ENCODE assay signal across 29 mouse cellular contexts in the genomic region with DNA sequence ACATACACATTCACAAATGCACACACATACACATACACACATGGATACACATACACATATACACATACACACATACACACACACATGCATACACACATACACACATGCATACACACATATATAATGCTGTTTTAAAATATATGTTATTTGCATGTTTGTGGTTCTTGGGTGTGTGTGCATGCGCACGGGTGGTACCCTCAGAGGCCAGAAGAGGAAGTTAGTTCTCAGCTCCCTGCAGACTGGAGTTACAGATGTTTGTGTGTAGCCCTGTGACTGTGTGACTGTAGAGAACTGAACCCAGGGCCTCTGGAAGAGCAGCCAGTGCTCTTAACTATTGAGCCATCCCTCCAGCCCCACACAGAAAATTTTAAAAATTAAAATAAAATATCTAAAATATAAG. TPM values are rescaled to one million over a fixed set of nuclear protein-coding genes. Genes with fewer than 3 reads are reported as not detected.
DNase-seq lines count a peak whose midpoint lies in the region; ATAC-seq and TF ChIP-seq lines count a peak whose summit lies in the region.
"Had no signal": no experiment of that assay in that cellular context is flagged by ENCODE, and none has a peak within 500 bp of the region (broad histone marks: within the 10 kb centered on the region; RNA-seq: fewer than 3 reads in every experiment).

No protein-coding gene starts in this region.

- no peaks in the 10 kb centered on the region for H3K27me3 ChIP-seq in CH12.LX (replicated peaks)
- H3K27me3 ChIP-seq in forebrain, embryonic 14.5 days (replicated peaks; ENCODE audit: control insufficient read depth, insufficient read depth, low read length): no peaks in the 10 kb centered on the region
- H3K27me3 ChIP-seq: forebrain, embryonic 13.5 days; heart, embryonic 13.5 days; hindbrain, embryonic 13.5 days; intestine, embryonic 15.5 days; Patski had no signal

- no peak overlapping the region for H3K27ac ChIP-seq in CH12.LX (ENCODE audit: insufficient read depth, low read depth)
- H3K27ac ChIP-seq in forebrain, embryonic 14.5 days (ENCODE audit: low read depth, low read length): no peak overlapping the region
- H3K27ac ChIP-seq: forebrain, embryonic 10.5 days; forebrain, embryonic 13.5 days; heart, adult 2 months; heart, embryonic 10.5 days; heart, embryonic 13.5 days; hindbrain, embryonic 10.5 days; hindbrain, embryonic 13.5 days; intestine, embryonic 15.5 days had no signal

- peak; percentile 66 for ATAC-seq in granulocyte monocyte progenitor cell, adult 5-6 weeks (replicated peaks; ENCODE audit: poor library complexity, severe bottlenecking)
- ATAC-seq in neutrophil, adult 5-6 weeks (ENCODE audit: extremely low read depth, insufficient number of reproducible peaks, low FRiP score, poor library complexity, severe bottlenecking): peak; percentile 33; the same call in 1 of the 2 replicates
- no peak for ATAC-seq in forebrain, embryonic 14.5 days
- ATAC-seq: CD4-positive, CD25-positive, alpha-beta regulatory T cell, adult 4 months; forebrain, embryonic 13.5 days; forebrain, postnatal 0 days; hindbrain, embryonic 16.5 days; intestine, embryonic 15.5 days; Patski had no signal

- in situ Hi-C loops in CH12.LX (cut with MboI; ENCODE audit: low pct_ligation_motif_present, low pct_unique_long_range_greater_than_20kb, low sequenced_read_pairs): loop anchor here (25.0 kb wide), 1 partner anchor 157 kb away; no protein-coding TSS in a partner anchor

- H3K9me3 ChIP-seq in CH12.LX (replicated peaks; ENCODE audit: low read length): no peaks in the 10 kb centered on the region
- no peaks in the 10 kb centered on the region for H3K9me3 ChIP-seq in forebrain, embryonic 14.5 days (replicated peaks; ENCODE audit: control insufficient read depth, low read length)
- H3K9me3 ChIP-seq: forebrain, embryonic 13.5 days; heart, embryonic 10.5 days; hindbrain, embryonic 13.5 days; intestine, embryonic 15.5 days had no signal

- DNase-seq in heart, adult 11 months: peak; percentile 15
- DNase-seq in heart, postnatal 4 days: no peak
- DNase-seq in CH12.LX (ENCODE audit: extremely low read depth) (peak; percentile 43), liver (no peak)
- no peak for DNase-seq in forebrain, embryonic 14.5 days (ENCODE audit: low spot score)
- DNase-seq in layer of hippocampus, postnatal 25 days (ENCODE audit: extremely low spot score in 1 of 2, low spot score in 1 of 2): no peak
- DNase-seq: adrenal gland, adult 2 months; adrenal gland, postnatal 14 days; cerebellum, adult 11 months; cerebellum, adult 2 months; cerebellum, postnatal 10 days; cerebellum, postnatal 36 days; forebrain, postnatal 0 days; gastrocnemius, postnatal 25 days; heart, adult 2 months; heart, postnatal 14 days; kidney, adult 11 months had no signal

- no peak overlapping the region for H3K4me3 ChIP-seq in CH12.LX (replicated peaks in 1 of 3; ENCODE audit: low read depth in 2 of 3, low read length in 2 of 3, poor library complexity in 1 of 3)
- no peak overlapping the region for H3K4me3 ChIP-seq in forebrain, embryonic 14.5 days (ENCODE audit: low read depth, low read length)
- H3K4me3 ChIP-seq: forebrain, embryonic 10.5 days; forebrain, embryonic 13.5 days; heart, adult 2 months; heart, embryonic 10.5 days; heart, embryonic 13.5 days; hindbrain, embryonic 10.5 days; hindbrain, embryonic 13.5 days; intestine, embryonic 15.5 days had no signal

- H3K79me2 ChIP-seq in CH12.LX (replicated peaks; ENCODE audit: control insufficient read depth, extremely low read depth, insufficient read depth, poor library complexity, severe bottlenecking): no peaks in the 10 kb centered on the region

- H3K4me2 ChIP-seq in CH12.LX (ENCODE audit: insufficient read depth, low read depth, poor library complexity, severe bottlenecking): no peak overlapping the region
- no peak overlapping the region for H3K4me2 ChIP-seq in forebrain, embryonic 14.5 days (ENCODE audit: low read length)
- H3K4me2 ChIP-seq: forebrain, embryonic 13.5 days; heart, embryonic 13.5 days; hindbrain, embryonic 13.5 days; intestine, embryonic 15.5 days had no signal

- no peak for TF ChIP-seq EP300 in CH12.LX (IDR thresholded peaks at IDR 0.05; ENCODE audit: low read length)

- dilution Hi-C loops in CH12.LX (cut with MboI; ENCODE audit: extremely low pct_ligation_motif_present, extremely low pct_unique_long_range_greater_than_20kb, low sequenced_read_pairs): no loop called here

- TF ChIP-seq POLR2A in CH12.LX (IDR thresholded peaks at IDR 0.05; ENCODE audit: low read depth, low read length): no peak

- no peak for TF ChIP-seq RAD21 in CH12.LX (IDR thresholded peaks at IDR 0.05; ENCODE audit: low read depth, low read length)

- H3K4me1 ChIP-seq in CH12.LX (ENCODE audit: control insufficient read depth in 1 of 2, insufficient read depth in 2 of 2): 0 out of 4 replicates have a peak, but pooled peaks cover 0 to 3% of the 10 kb centered on the region in 2 experiments
- no peaks in the 10 kb centered on the region for H3K4me1 ChIP-seq in forebrain, embryonic 14.5 days (ENCODE audit: control insufficient read depth, insufficient read depth, low read length)
- H3K4me1 ChIP-seq: forebrain, embryonic 10.5 days; forebrain, embryonic 13.5 days; heart, embryonic 10.5 days; heart, embryonic 13.5 days; hindbrain, embryonic 10.5 days; hindbrain, embryonic 13.5 days; intestine, embryonic 15.5 days had no signal

- H3K9ac ChIP-seq in CH12.LX (ENCODE audit: insufficient read depth, low read depth): no peak overlapping the region
- H3K9ac ChIP-seq in forebrain, embryonic 14.5 days (ENCODE audit: low read length): no peak overlapping the region
- H3K9ac ChIP-seq: forebrain, embryonic 13.5 days; forebrain, postnatal 0 days; heart, embryonic 13.5 days; hindbrain, embryonic 13.5 days; intestine, embryonic 15.5 days had no signal

- 84% methylated on average over 2 of the region's 2 CpGs for WGBS in forebrain, embryonic 14.5 days

- H3K36me3 ChIP-seq in CH12.LX (replicated peaks in 1 of 2; ENCODE audit: control insufficient read depth in 1 of 2, insufficient read depth in 1 of 2, low read length in 1 of 2): no peaks in the 10 kb centered on the region
- no peaks in the 10 kb centered on the region for H3K36me3 ChIP-seq in forebrain, embryonic 14.5 days (ENCODE audit: control insufficient read depth, insufficient read depth, low read length)
- H3K36me3 ChIP-seq: forebrain, embryonic 10.5 days; heart, embryonic 10.5 days; heart, embryonic 13.5 days; hindbrain, embryonic 10.5 days; hindbrain, embryonic 13.5 days; intestine, embryonic 15.5 days had no signal

- no peak for TF ChIP-seq CTCF in CH12.LX (conservative IDR thresholded peaks at IDR 0.05 in 1 of 2, IDR thresholded peaks at IDR 0.05 in 1 of 2; ENCODE audit: low read depth in 2 of 2, low read length in 2 of 2)

TF ChIP-seq in CH12.LX, 34 proteins besides CTCF, POLR2A, EP300 and RAD21:
- no peak for TF ChIP-seq TBP (conservative IDR thresholded peaks at IDR 0.05; ENCODE audit: low read depth, low read length)
- TF ChIP-seq SIN3A (IDR thresholded peaks at IDR 0.05; ENCODE audit: low read length): no peak
- no peak for TF ChIP-seq MYC (IDR thresholded peaks at IDR 0.05; ENCODE audit: low read depth, low read length)
- no peak for TF ChIP-seq ZC3H11A (IDR thresholded peaks at IDR 0.05; ENCODE audit: low read depth, low read length)
- no peak for TF ChIP-seq SMC3 (IDR thresholded peaks at IDR 0.05; ENCODE audit: low read depth, low read length)
- TF ChIP-seq ZKSCAN1 (IDR thresholded peaks at IDR 0.05; ENCODE audit: borderline replicate concordance, low read depth, low read length): no peak
- TF ChIP-seq NELFE (IDR thresholded peaks at IDR 0.05; ENCODE audit: low read depth, low read length): no peak
- no peak for TF ChIP-seq UBTF (IDR thresholded peaks at IDR 0.05; ENCODE audit: low read depth, low read length)
- TF ChIP-seq JUN (IDR thresholded peaks at IDR 0.05; ENCODE audit: insufficient read depth, low read depth, low read length): no peak
- no peak for TF ChIP-seq HCFC1 (IDR thresholded peaks at IDR 0.05; ENCODE audit: low read depth, low read length)
- TF ChIP-seq RCOR1 (conservative IDR thresholded peaks at IDR 0.05; ENCODE audit: low read depth, low read length): no peak
TF ChIP-seq in CH12.LX: peak in this region for 0.

RNA-seq across cellular contexts. Expression of a gene that starts 29.0 kb away (rescaled TPM):
- 10 to 100 TPM; 47.4 to 47.9 TPM for total RNA-seq in heart, postnatal 4 days (2021)
- total RNA-seq in CH12.LX (2012; rRNA removed): 0.04 TPM in 2 replicates
- total RNA-seq in CH12.LX (2014; rRNA removed): 0.32 and 0.38 TPM in 2 replicates
- 0.80 and 1.1 TPM in 2 replicates for polyA plus RNA-seq in CH12.LX (2012; ENCODE audit: insufficient read length, low read depth)
- 4.2 and 8.9 TPM in 2 replicates for total RNA-seq in granulocyte monocyte progenitor cell, adult 5-6 weeks (2014; fragmentation: Nextera tagmentation)
- total RNA-seq in granulocyte monocyte progenitor cell, adult 5-6 weeks (2017): 5.8 and 6.7 TPM in 2 replicates
- total RNA-seq in neutrophil, adult 5-6 weeks (2017): 1.8 and 2.1 TPM in 2 replicates
- 3.0 and 3.8 TPM in 2 replicates for polyA plus RNA-seq in forebrain, embryonic 14.5 days (2014; fragmentation: Nextera tagmentation; extraction: Ambion mirVana)
- total RNA-seq in layer of hippocampus, postnatal 25 days (2021): 10 to 100 TPM; 28.0 to 29.0 TPM

Comparison
In these comparisons a context has a peak if more than half of its experiments do, and no peak if none do; other contexts are left out.
1. DNase-seq: peak in heart, adult 11 months (single experiment) and CH12.LX (single experiment); none in heart, postnatal 4 days (single experiment), forebrain, embryonic 14.5 days (single experiment), liver (single experiment) and layer of hippocampus, postnatal 25 days (0 of 2).